Mouse (Mus musculus) liver, postnatal 0 days (tissue): ENCODE measurements around the gene Dusp27.

Source experiments
- CTCF ChIP-seq: sonication (generic); IDR thresholded peaks from 2 replicates; pipeline ENCODE4 v1.5.1; 2016; ENCODE audit warnings: antibody characterized with exemption, low read depth
- EP300 ChIP-seq: IDR thresholded peaks from 2 replicates; pipeline ENCODE4 v1.6.1; 2016; ENCODE audit warnings: antibody characterized with exemption, low read depth, mild to moderate bottlenecking

DNA sequence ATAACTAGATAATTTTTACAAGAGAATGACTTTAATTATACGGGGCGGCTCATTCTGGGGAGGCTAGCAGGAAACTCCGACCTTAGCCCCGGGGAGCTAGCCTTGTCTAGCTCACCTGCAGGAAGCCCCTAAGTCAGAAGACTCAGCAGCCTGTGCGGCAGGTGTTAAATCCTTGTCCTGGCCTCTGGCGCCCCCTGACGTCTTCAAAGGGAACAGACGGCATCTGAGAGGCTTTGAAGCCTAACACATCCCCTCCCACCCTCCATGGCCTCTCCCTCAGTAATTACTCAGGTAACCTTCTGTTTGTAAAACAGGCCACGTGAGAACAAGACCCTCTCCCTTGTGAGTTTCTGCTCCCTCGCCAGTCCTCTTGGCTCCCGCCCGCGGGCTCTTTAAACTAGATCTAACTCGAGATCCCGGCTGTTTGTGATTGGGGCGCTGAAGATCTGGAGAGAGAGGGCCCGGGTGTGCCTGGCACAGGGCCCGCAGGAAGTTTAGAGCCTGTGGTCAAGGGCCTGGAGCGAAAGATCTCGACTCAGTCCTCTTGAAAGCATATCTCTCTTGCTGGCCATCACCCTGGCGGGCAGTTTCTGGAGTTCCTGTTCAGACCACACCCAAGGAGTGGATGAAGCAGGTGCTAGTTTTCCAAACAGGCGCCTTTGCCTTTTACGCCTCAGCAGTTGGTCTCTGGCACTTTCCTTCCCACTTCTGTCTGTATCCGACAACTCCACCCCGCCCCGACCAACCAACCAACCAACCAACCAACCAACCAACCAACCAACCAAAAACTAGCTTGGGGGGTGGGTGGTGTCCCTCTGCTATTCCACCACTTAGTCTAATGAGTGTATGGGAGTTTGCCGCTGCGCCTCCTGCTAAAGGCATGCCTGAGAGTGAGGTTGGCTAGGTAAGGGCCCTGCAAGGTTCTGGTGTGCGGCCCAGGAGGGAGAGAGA, 26.7 kb upstream of the Dusp27 start:
- TF ChIP-seq CTCF: peak; percentile 95
- TF ChIP-seq EP300: no peak
